Mouse (Mus musculus): ENCODE data around the gene Ralgapa1.
"Not testable (repeated sequence)": the region's sequence is repeated elsewhere in the genome, so short reads cannot be mapped to it uniquely, and the experiment has no call there.

Ralgapa1 gene

GRCm38 (mm10) chr12:55800144-55800543 is 20.8 kb downstream of the Ralgapa1 start:
- no peak for DNase-seq (ENCODE audit: low spot score in 2 of 2)

- DNase-seq (ENCODE audit: low spot score in 2 of 2): no peak
Observed at GRCm38 (mm10) chr12:55798745-55799144, 22.2 kb downstream of the Ralgapa1 start.

- DNase-seq (ENCODE audit: low spot score in 2 of 2): no peak
Observed at GRCm38 (mm10) chr12:55797103-55797502, 23.9 kb downstream of the Ralgapa1 start.

GRCm38 (mm10) chr12:55794485-55794884 is 26.5 kb downstream of the Ralgapa1 start:
- DNase-seq (ENCODE audit: low spot score in 2 of 2): not testable (repeated sequence)

- DNase-seq (ENCODE audit: low spot score in 2 of 2): no peak
Observed at GRCm38 (mm10) chr12:55785252-55785651, 35.7 kb downstream of the Ralgapa1 start.

- DNase-seq (ENCODE audit: low spot score in 2 of 2): no peak
Observed at GRCm38 (mm10) chr12:55782662-55783061, 38.3 kb downstream of the Ralgapa1 start.

- no peak for DNase-seq (ENCODE audit: low spot score in 2 of 2)
Observed at GRCm38 (mm10) chr12:55778301-55778700, 42.7 kb downstream of the Ralgapa1 start.

GRCm38 (mm10) chr12:55777356-55777755 is 43.6 kb downstream of the Ralgapa1 start:
- DNase-seq (ENCODE audit: low spot score in 2 of 2): no peak

- DNase-seq (ENCODE audit: low spot score in 2 of 2): no peak
Observed at GRCm38 (mm10) chr12:55774316-55774715, 46.7 kb downstream of the Ralgapa1 start.

GRCm38 (mm10) chr12:55720319-55720718 is 100.6 kb downstream of the Ralgapa1 start:
- DNase-seq (ENCODE audit: low spot score in 2 of 2): no peak

- DNase-seq (ENCODE audit: low spot score in 2 of 2): no peak
Observed at GRCm38 (mm10) chr12:55705881-55706280, 115.1 kb downstream of the Ralgapa1 start.

GRCm38 (mm10) chr12:55666699-55667098 is 154.3 kb downstream of the Ralgapa1 start:
- peak in 1 of 2 experiments; percentile 7 for DNase-seq (ENCODE audit: low spot score in 2 of 2)

- DNase-seq (ENCODE audit: low spot score in 2 of 2): not testable (repeated sequence)
Observed at GRCm38 (mm10) chr12:55663194-55663593, 157.8 kb downstream of the Ralgapa1 start.

GRCm38 (mm10) chr12:55648011-55648525 is 172.9 kb downstream of the Ralgapa1 start:
- no peak for DNase-seq (ENCODE audit: low spot score in 2 of 2)

- DNase-seq (ENCODE audit: low spot score in 2 of 2): no peak
Observed at GRCm38 (mm10) chr12:55626711-55627110, 194.3 kb downstream of the Ralgapa1 start.

- DNase-seq (ENCODE audit: low spot score in 2 of 2): no peak
Observed at GRCm38 (mm10) chr12:55623254-55623653, 197.7 kb downstream of the Ralgapa1 start.

GRCm38 (mm10) chr12:55622615-55623245 is 198.2 kb downstream of the Ralgapa1 start:
- DNase-seq (ENCODE audit: low spot score in 2 of 2): no peak

GRCm38 (mm10) chr12:55620321-55620720 is 200.6 kb downstream of the Ralgapa1 start:
- no peak for DNase-seq (ENCODE audit: low spot score in 2 of 2)

- no peak for DNase-seq (ENCODE audit: low spot score in 2 of 2)
Observed at GRCm38 (mm10) chr12:55610812-55611211, 210.2 kb downstream of the Ralgapa1 start.

GRCm38 (mm10) chr12:55607902-55608301 is 213.1 kb downstream of the Ralgapa1 start:
- no peak for DNase-seq (ENCODE audit: low spot score in 2 of 2)

GRCm38 (mm10) chr12:55604411-55604810 is 216.6 kb downstream of the Ralgapa1 start:
- no peak for DNase-seq (ENCODE audit: low spot score in 2 of 2)

GRCm38 (mm10) chr12:55600503-55600994 is 220.4 kb downstream of the Ralgapa1 start:
- no peak for DNase-seq (ENCODE audit: low spot score in 2 of 2)
